Mouse (Mus musculus): ENCODE measurements at regions not wholly inside any gene's neighbourhood (a gene's known extent, or its start where the extent isn't known, plus 50 kb on each side); places are given as distances from the start of the nearest gene placed in this dataset.
"Not testable (repeated sequence)": the region's sequence is repeated elsewhere in the genome, so short reads cannot be mapped to it uniquely, and the experiment has no call there.

DNA sequence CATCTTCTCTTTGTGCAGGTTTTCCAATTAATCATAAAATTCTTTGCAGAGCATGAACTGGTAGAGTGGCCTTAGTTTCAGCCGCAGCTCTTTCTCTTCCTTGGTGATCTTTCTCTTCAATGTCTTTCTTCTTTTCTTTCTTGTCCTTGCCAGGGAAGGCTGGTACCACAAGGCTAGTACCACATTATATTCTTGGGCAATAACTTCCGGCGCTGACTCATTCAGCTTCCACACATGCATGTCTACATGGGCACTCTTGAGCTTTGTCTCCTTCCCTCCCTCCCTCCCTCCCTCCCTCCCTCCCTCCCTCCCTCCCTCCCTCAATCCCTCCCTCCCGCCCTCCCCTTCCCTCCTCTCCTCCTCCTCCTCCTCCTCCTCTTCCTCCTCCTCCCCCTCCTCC is 98.1 kb upstream of the Pwp1 start:
- not testable (repeated sequence) for H3K4me1 ChIP-seq (replicated peaks; ENCODE audit: control insufficient read depth, insufficient read depth, low read length); H3K27me3 ChIP-seq (ENCODE audit: control insufficient read depth, insufficient read depth, low read length); H3K36me3 ChIP-seq (ENCODE audit: control insufficient read depth, insufficient read depth, low read length); DNase-seq; H3K4me3 ChIP-seq (ENCODE audit: control insufficient read depth, insufficient read depth, low read length); H3K27ac ChIP-seq (ENCODE audit: control insufficient read depth, insufficient read depth, low read length)
- WGBS, result 68% methylated on average over 4 of the region's 4 CpGs

- 49% methylated on average over 13 of the region's 13 CpGs for WGBS
- H3K36me3 ChIP-seq (ENCODE audit: control insufficient read depth, insufficient read depth, low read length); H3K4me3 ChIP-seq (ENCODE audit: control insufficient read depth, insufficient read depth, low read length); H3K27ac ChIP-seq (ENCODE audit: control insufficient read depth, insufficient read depth, low read length); H3K4me1 ChIP-seq (replicated peaks; ENCODE audit: control insufficient read depth, insufficient read depth, low read length); H3K27me3 ChIP-seq (ENCODE audit: control insufficient read depth, insufficient read depth, low read length): not testable (repeated sequence)
- peak; percentile 41 for DNase-seq
Observed at GRCm38 (mm10) chr10:85731796-85732388, 97.4 kb upstream of the Pwp1 start.

DNA sequence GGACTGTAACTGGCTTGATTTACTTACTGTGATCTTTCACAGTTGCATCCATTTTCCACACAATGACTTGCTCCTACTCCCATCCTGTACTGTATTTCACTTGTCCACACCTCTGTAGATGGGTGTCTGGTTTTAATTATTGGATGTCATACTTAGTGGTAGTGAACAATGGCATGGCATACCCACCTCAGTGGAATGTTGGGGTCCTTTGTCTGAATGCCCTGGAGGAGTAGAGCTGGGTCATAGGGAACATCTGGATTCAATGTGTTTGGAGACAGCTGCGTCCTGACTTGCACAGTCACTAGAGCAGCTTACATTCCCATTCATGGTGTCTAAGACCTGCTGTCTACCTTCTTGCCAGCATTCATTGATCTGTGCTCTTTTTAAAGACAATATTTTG is 91.5 kb upstream of the Pwp1 start:
- no peak overlapping the region for H3K4me3 ChIP-seq (ENCODE audit: control insufficient read depth, insufficient read depth, low read length)
- H3K27me3 ChIP-seq (ENCODE audit: control insufficient read depth, insufficient read depth, low read length), result no peaks in the 10 kb centered on the region
- no peaks in the 10 kb centered on the region for H3K36me3 ChIP-seq (ENCODE audit: control insufficient read depth, insufficient read depth, low read length)
- TF ChIP-seq POLR2A (IDR thresholded peaks at IDR 0.05; ENCODE audit: control insufficient read depth, extremely low read depth, insufficient read depth, low read length, poor library complexity), result no peak
- no peak for TF ChIP-seq CTCF (IDR thresholded peaks at IDR 0.05; ENCODE audit: borderline replicate concordance, control insufficient read depth, extremely low read depth, insufficient read depth, low read length, poor library complexity)
- WGBS, result 96% methylated on average over 1 of the region's 1 CpGs
- DNase-seq, result no peak
- H3K27ac ChIP-seq (ENCODE audit: control insufficient read depth, insufficient read depth, low read length), result no peak overlapping the region
- peaks cover 19% of the 10 kb centered on the region for H3K4me1 ChIP-seq (replicated peaks; ENCODE audit: control insufficient read depth, insufficient read depth, low read length)

DNA sequence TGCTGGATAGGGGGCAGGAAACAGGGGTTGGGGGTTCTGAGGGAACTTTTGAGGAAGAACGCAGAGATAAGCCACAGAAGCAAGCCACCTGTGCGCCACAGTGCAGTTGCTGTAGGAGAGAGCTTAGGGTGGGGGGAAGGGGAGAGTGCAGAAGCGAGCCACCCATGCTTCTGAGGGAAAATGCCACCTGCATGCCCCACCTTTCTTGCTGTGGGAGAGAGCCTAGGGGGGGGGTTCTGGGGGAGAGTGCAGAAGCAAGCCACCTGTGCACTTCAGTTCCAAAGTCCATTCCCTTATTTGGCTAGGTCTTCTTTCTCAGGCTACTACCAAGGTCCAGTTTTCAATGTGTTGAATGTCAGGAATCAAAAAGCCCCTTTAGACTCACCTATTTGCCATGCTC is 90.3 kb upstream of the Pwp1 start:
- no peaks in the 10 kb centered on the region for H3K27me3 ChIP-seq (ENCODE audit: control insufficient read depth, insufficient read depth, low read length)
- TF ChIP-seq POLR2A (IDR thresholded peaks at IDR 0.05; ENCODE audit: control insufficient read depth, extremely low read depth, insufficient read depth, low read length, poor library complexity) (no peak), CTCF (IDR thresholded peaks at IDR 0.05; ENCODE audit: borderline replicate concordance, control insufficient read depth, extremely low read depth, insufficient read depth, low read length, poor library complexity) (no peak)
- 1% methylated on average over 3 of the region's 3 CpGs for WGBS
- peak; percentile 40 for DNase-seq
- peak overlapping the region; percentile 29; the same call in 1 of the 2 replicates for H3K27ac ChIP-seq (ENCODE audit: control insufficient read depth, insufficient read depth, low read length)
- peaks cover 19% of the 10 kb centered on the region for H3K4me1 ChIP-seq (replicated peaks; ENCODE audit: control insufficient read depth, insufficient read depth, low read length)
- H3K36me3 ChIP-seq (ENCODE audit: control insufficient read depth, insufficient read depth, low read length), result no peaks in the 10 kb centered on the region
- no peak overlapping the region for H3K4me3 ChIP-seq (ENCODE audit: control insufficient read depth, insufficient read depth, low read length)

DNA sequence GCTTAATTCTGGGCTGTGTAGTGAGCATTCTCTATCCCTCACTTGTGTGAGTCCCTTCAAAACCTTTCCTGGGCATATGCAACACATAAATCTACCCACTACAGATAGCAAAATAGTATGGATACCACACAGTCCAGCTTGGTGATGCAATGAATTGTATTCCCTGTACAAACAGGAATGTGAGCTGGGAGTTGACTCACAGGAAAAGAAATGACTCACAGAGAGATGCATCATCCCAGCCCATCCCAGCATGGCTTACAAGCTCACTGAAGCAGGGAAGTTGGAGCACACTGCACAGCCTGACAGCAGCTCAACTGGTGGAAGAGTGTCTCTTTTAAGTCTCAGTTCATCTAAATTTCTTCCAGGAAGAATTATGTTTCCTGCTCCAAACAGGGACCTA is 89.7 kb upstream of the Pwp1 start:
- H3K36me3 ChIP-seq (ENCODE audit: control insufficient read depth, insufficient read depth, low read length); H3K27me3 ChIP-seq (ENCODE audit: control insufficient read depth, insufficient read depth, low read length); H3K4me3 ChIP-seq (ENCODE audit: control insufficient read depth, insufficient read depth, low read length); DNase-seq; H3K27ac ChIP-seq (ENCODE audit: control insufficient read depth, insufficient read depth, low read length): not testable (repeated sequence)
- peaks cover 19% of the 10 kb centered on the region for H3K4me1 ChIP-seq (replicated peaks; ENCODE audit: control insufficient read depth, insufficient read depth, low read length)

DNA sequence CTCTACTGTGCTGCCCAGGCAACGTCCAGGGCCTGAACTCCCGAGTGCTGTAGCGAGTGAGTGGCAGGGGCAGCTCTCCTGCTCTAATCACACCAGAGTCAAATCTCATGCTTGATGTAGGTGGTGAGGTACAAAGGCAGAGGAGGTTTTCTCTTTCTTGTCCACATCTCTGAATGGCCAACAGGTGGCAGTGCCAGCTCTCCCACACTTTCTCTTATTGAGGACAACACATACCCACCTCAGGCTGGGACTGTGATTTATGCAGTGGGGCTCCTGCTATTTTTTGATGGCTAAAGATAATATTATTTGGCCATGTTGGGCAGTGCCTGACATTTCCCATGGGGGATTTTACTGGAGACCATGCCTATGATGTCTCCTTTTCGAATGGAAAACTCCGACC is 87.3 kb upstream of the Pwp1 start:
- H3K4me1 ChIP-seq (replicated peaks; ENCODE audit: control insufficient read depth, insufficient read depth, low read length), result peaks cover 19% of the 10 kb centered on the region
- H3K27ac ChIP-seq (ENCODE audit: control insufficient read depth, insufficient read depth, low read length), result no peak overlapping the region
- no peak overlapping the region for H3K4me3 ChIP-seq (ENCODE audit: control insufficient read depth, insufficient read depth, low read length)
- DNase-seq, result no peak
- TF ChIP-seq CTCF (IDR thresholded peaks at IDR 0.05; ENCODE audit: borderline replicate concordance, control insufficient read depth, extremely low read depth, insufficient read depth, low read length, poor library complexity) (no peak), POLR2A (IDR thresholded peaks at IDR 0.05; ENCODE audit: control insufficient read depth, extremely low read depth, insufficient read depth, low read length, poor library complexity) (no peak)
- 87% methylated on average over 5 of the region's 5 CpGs for WGBS
- H3K36me3 ChIP-seq (ENCODE audit: control insufficient read depth, insufficient read depth, low read length), result no peaks in the 10 kb centered on the region
- no peaks in the 10 kb centered on the region for H3K27me3 ChIP-seq (ENCODE audit: control insufficient read depth, insufficient read depth, low read length)

- H3K27ac ChIP-seq (ENCODE audit: control insufficient read depth, insufficient read depth, low read length); H3K4me1 ChIP-seq (replicated peaks; ENCODE audit: control insufficient read depth, insufficient read depth, low read length); H3K36me3 ChIP-seq (ENCODE audit: control insufficient read depth, insufficient read depth, low read length); DNase-seq; H3K4me3 ChIP-seq (ENCODE audit: control insufficient read depth, insufficient read depth, low read length); H3K27me3 ChIP-seq (ENCODE audit: control insufficient read depth, insufficient read depth, low read length): not testable (repeated sequence)
- 59% methylated on average over 7 of the region's 7 CpGs for WGBS
Observed at GRCm38 (mm10) chr10:85745390-85745789, 83.9 kb upstream of the Pwp1 start.

DNA sequence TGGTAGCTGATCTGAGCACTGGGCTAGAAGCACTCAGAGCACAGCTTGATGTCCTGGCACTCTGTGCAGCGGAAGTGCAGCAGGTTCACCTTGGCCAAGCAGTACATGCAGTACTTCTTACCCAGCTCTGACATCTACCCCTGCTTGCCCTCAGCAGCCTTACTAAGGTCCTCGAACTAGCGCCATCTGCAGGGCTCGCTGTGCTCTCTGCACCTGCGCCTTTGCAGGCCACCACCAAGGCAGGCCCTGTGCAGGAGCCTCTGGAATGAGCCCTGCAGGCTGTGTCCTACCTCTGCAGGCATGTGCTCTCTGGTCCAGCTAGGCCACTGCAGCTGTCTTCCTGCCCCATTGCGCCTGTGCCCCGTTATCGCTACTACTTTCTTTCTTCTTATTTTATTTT is 83.5 kb upstream of the Pwp1 start:
- 60% methylated on average over 7 of the region's 8 CpGs for WGBS
- H3K27ac ChIP-seq (ENCODE audit: control insufficient read depth, insufficient read depth, low read length); H3K27me3 ChIP-seq (ENCODE audit: control insufficient read depth, insufficient read depth, low read length); H3K4me1 ChIP-seq (replicated peaks; ENCODE audit: control insufficient read depth, insufficient read depth, low read length); H3K36me3 ChIP-seq (ENCODE audit: control insufficient read depth, insufficient read depth, low read length); DNase-seq; H3K4me3 ChIP-seq (ENCODE audit: control insufficient read depth, insufficient read depth, low read length): not testable (repeated sequence)
- TF ChIP-seq CTCF (IDR thresholded peaks at IDR 0.05; ENCODE audit: borderline replicate concordance, control insufficient read depth, extremely low read depth, insufficient read depth, low read length, poor library complexity), result 0 out of 2 replicates have a peak, but pooled peaks have one; percentile 16

GRCm38 (mm10) chr10:85749549-85749948 is 79.7 kb upstream of the Pwp1 start:
- 82% methylated on average over 2 of the region's 2 CpGs for WGBS
- not testable (repeated sequence) for H3K27me3 ChIP-seq (ENCODE audit: control insufficient read depth, insufficient read depth, low read length); H3K27ac ChIP-seq (ENCODE audit: control insufficient read depth, insufficient read depth, low read length); H3K4me1 ChIP-seq (replicated peaks; ENCODE audit: control insufficient read depth, insufficient read depth, low read length); DNase-seq; H3K4me3 ChIP-seq (ENCODE audit: control insufficient read depth, insufficient read depth, low read length); H3K36me3 ChIP-seq (ENCODE audit: control insufficient read depth, insufficient read depth, low read length)

Measured in thymus, adult 2 months (tissue).